Mouse (Mus musculus): ENCODE results near the gene Atxn7. TPM values are rescaled to one million over a fixed set of nuclear protein-coding genes. Genes with fewer than 3 reads are reported as not detected.

Gene Atxn7
- total RNA-seq (2023), result 10 to 100 TPM; 43.4 to 47.7 TPM

DNA sequence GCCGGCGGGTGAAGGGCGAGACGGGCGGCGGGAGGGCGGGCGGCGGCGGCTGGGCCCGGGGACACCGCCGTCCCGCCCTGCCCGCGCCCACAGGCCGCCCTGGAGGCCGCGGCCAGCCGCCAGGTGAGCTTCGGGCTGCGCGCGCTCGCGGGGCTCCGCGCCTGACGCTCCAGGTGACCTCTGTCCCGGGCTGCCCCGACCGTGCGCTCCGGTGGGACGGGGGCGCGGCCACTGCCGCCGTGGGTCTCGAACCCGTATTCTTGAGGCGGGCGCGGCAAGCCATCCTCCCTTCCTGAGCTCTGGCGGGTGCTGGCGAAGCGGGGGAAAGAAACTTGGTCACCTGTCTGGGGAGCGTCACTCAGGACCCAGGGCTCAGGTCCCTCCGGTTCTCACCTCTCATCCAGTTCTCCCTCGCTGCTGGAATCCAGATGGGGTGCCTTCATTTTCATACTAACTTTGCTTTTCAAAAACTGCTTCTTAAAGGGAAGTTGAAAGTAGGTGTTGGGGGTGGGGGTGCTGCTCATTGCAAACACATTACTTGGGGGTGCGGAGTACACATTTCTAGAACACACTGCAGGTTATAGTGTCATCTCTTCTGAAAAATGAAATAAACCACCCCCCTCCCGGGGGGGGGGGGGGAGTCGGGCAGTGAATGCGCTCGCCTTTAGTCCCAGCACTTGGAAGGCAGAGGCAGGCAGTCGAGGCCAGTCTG, at the start of gene Atxn7, which contains the start of gene Thoc7:
Atxn7 (plus strand) TSS at position 40 of the 712 bp plus-strand sequence.
Thoc7 (minus strand) TSS at position 452 of the 712 bp plus-strand sequence.

DNA sequence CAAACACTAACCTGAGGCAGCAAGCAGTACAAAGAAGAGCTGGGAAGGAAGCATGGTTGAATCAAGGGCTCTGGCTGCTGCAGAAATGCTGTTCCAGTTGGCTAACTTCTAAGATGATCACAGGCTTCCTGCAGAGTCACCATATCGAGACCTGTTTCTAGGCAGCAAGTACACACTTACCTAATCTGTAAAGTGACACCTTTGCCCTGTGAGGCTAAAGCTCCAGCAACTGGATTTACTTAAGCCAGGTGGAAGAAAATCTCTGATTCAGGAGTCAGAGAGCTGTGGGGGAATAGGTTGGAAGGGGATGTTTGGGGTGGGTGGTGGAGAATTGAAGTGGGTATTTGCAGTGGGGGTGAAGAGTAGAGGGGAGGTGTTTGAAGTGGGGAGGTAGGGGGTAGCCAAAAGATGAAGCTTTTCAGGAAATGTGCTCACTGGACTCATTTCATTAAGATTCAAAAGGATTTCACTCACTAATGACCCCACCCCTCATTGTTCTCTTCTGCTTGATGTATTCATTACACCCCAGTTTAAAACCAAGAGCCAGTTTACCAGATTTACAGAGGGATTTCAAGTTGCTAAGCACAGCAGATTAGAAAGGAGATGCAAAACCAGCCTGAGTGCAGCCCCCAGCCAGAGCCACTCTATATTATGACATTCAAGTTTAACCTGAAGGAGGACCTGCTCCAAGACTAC, 46.7 kb upstream of the Atxn7 start, which contains the start of gene Gm281:
Gm281 (minus strand) TSS at position 92 of the 696 bp plus-strand sequence.

DNA sequence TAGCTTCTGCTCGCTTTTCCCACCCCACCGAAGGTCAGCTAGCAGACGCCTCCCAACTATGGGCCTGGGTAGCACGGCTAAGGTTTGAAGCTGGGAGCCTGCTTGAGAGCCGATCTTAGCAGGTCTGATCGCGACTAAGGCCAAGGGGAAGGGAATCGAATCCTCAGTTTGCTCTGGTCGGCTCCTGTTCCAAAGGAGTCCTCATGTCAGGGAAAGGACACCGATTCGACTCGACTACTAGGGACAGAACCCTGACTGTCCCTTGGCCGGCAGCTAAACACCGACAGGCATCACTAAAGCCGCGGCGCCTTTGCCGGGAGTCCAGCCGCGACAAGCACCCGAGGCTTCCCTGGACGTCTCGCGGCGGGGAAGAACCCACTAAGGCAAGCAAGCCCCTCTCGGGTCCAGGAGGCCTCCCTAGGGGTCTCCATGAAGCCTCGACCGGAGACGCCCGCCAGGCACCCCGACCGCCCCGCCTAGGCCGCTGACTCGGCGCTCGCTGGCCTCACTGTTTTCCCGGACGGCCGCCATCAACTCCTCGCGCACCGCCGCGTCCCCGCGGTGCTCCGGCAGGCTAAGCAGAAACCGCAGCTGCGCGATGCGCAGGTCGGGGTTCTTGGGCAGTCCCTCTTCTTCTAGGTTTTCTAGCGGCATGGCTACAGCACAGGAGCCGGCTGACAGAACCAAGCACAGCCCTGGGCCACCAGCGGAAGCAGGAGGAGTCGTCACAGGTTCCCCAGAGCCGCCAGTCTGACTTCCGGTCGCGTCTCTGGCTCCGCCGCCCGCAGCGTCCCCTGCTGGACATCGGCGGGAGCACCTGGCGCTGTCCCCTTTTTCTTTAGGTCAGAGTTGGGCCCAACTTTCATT, 159.2 kb downstream of the Atxn7 start, which contains the start of gene Psmd6:
Psmd6 (minus strand) TSS at position 755 of the 867 bp plus-strand sequence.

Other genes with a start within 250 kb of the Atxn7 start
- gene Gm281, start 47.0 kb upstream of the Atxn7 start, total RNA-seq (2023), result not detected
- 10 to 100 TPM; 49.6 to 50.4 TPM for gene Thoc7, start 412 bp downstream of the Atxn7 start, total RNA-seq (2023)
- 10 to 100 TPM; 64.1 to 69.9 TPM for gene Psmd6, start 159.5 kb downstream of the Atxn7 start, total RNA-seq (2023)
- not detected for gene Olfr720, start 225.4 kb downstream of the Atxn7 start, total RNA-seq (2023)

All from neutrophil, adult 59 days (primary cell).